Mouse (Mus musculus) inflammation-experienced regulatory T-cells, adult 16 weeks (primary cell): ENCODE results near the gene Phb2. TPM values are rescaled to one million over a fixed set of nuclear protein-coding genes. Genes with fewer than 3 reads are reported as not detected.

ENCODE experiments used
- polyA plus RNA-seq: library from polyadenylated mRNA; unstranded; fragments of 100-300 nt; shearing (Covaris generic); gene quantifications from one replicate; pipeline ENCODE4 v1.2.1, GENCODE M21; 2017

The Phb2 gene
- polyA plus RNA-seq = 205 TPM

DNA sequence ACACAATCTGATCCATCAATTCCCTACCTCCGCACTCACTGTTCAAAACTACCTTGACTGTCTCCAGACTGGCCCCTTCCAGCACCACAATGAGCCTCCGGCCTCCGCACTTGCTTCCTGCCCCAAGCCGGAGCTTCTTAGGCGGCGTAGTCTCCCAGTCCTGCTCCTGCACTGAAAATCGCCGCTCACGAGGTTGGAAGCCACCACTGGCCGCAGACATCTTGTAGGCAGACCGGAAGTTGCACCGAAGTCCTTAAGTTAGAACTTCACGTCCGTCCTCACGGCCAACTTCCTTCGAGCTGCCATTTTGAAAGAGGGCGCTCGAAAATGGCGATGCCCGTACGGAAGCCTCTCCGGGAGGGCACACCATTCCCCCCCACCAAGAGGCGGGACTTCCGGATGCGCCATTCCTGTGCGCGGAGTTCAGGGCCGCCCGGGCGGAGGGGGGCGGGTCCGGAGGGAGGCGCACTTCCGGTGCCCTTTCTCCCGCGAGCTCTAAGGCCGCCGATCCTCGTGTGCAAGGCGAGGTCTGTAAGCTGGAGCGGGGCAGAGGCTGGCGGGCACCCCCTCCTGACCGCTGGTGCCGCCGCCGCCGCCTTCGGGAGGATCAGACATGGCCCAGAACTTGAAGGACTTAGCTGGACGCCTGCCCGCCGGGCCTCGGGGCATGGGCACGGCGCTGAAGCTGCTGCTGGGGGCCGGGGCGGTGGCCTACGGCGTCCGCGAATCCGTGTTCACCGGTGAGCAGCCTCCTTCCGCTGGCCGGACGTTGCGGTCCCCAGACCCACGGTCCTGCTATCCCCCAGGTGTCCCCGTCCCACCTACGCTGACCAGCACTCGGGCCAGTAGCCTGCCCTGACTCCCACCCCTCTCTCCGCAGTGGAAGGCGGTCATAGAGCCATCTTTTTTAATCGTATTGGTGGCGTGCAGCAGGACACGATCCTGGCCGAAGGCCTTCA, at the start of gene Phb2, which contains the start of gene Emg1:
Phb2 (plus strand) TSS at position 513 of the 959 bp plus-strand sequence.
Emg1 (minus strand) TSS at position 355 of the 959 bp plus-strand sequence.

DNA sequence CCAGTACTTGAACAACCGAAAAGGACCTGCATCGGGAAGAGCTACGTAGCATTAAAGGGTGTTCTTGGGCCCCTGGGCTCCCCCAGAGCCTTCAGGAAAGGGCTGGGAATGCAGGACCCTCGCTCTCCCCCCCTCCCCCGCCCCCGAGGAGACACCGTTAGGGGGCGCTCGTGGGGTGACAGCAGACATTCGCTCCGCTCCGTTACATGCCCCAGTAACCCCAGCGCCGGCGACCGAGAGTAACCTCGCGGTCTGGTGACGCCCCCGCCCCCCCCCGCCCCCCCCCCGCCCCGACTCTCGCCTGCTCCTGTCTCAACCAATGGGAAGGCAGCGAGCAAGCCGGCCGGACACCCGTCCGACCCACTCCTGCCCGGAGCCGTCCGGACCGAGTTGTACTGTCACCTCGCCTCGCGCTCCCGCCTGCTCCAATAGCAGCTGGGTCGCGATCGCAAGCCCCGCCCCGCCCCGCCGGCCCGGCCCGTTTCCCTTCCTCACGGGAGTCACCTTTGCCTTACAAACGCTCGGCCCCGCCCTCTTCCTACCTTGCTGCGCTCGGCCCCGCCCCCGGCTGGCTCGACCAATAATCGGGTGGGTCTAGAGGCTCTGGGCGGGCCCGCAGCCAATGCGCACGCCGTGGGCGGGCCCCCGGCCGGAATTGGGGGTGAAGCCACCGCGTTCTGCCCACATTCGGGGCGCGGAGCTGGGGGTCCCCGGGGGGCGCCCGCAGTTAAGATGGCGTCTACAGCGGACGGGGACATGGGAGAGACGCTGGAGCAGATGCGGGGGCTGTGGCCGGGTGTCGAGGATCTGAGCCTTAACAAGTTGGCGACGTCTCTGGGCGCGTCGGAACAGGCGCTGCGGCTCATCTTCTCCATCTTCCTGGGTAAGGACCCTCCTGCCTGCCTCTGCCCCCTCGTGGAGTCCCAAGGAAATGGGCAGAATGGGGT, 49.4 kb upstream of the Phb2 start, which contains the start of gene Lpcat3:
Lpcat3 (plus strand) TSS at position 551 of the 947 bp plus-strand sequence.

DNA sequence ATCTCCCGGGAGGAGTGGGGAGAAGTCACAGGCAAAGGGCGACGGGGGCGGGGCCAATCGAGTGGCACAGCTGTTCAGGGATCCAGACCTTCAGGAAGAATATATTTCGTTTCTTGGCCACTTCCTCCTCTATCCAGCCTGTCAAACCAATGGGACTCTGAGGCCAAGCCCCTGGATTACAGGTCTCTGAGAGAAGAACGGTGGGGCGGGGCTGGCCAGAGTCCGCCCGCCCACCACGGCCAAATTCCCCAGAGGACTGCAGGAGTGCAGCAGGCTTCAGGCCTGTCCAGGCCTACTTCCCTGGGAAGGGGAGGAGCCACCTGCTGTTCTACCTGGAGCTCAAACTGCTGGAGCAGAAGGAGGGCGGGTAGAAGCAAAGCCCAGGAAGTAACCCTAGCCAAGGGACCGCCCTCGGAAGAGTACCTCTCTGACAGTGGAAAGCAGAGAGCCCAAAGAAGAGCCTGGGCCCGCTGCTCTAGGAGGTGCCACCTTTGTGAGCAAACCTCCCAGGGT, 26.4 kb downstream of the Phb2 start, which contains the start of gene Ptpn6:
Ptpn6 (minus strand) TSS at position 204 of the 513 bp plus-strand sequence.

DNA sequence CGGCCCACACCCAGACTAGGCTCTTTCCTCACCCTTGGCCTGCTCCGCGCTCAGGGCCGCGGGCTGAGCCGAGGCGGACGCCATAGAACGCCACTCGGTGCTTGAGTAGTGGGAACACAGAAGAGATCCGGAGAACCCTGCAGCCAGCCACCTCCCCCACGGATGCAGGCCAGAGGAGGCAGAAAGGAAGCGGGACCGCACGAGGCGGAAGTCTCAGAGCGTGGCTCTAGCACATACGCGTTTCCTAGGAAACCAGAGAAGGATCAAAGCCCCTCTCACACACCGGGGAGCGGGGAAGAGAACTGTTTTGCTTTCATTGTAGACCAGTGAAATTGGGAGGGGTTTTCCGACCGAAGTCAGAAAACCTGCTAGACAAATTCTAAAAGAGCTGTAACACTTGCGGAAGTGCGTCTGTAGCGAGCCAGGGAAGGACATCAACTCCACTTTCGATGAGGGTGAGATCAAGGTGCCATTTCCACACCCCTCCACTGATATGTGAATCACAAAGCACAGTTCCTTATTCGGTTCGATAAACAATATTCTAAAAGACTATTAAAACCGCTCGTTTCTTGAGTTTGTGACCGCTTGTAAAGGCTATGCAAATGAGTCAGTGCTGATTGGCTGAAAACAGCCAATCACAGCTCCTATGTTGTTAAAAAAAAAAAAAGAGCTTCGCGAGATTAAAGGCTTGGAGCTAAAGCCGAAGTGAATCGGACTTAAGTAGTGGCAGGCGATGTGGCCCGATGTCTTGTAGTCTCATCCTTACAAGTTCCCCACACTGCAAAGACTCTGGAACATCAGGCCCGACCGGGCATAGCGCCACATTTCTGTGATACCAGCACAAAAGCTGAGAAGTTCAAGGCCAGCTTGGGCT, 29.0 kb downstream of the Phb2 start, which contains the start of gene Grcc10:
Grcc10 (minus strand) TSS at position 487 of the 874 bp plus-strand sequence.

DNA sequence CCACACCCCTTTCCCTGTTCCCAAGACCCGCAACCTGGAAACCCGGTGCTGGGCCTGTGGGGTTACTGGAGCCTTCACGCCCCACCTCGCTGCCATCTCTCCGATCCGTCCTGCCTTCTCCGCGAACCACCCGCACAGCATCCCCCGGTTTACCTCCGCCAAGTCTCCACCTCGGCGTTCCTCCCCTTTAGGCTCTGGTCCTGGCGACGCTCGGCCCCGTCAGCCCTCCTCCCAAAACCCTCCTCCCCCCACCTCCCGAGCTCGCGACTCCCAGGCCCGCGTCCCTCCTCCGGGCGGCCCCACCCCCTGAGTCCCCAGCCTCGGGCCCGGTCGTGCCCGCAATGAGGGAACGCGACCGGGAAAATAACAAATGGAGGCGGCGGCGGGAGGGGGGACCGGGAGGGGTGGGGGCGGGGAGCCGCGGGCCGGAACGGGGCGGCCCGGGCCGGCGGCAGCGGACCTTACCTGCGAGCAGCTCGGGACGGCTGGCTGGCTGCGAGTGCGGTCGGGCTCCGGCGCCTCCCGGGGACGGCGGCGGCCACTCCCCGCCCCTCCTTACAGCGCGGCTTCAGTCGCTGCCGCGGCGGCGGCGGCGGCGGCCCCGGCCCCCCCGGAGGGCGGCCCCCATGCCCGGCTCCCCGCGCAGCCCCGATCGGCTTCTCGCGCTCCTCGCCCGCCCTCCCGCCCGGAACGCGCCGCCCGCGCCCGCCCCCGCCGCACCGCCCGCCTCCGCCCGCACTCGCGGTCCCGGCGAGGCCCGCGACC, 43.9 kb downstream of the Phb2 start, which contains the start of the genes Gm45234 and Atn1:
Gm45234 (minus strand) TSS at position 191 of the 765 bp plus-strand sequence.
Atn1 (minus strand) TSS at position 694 of the 765 bp plus-strand sequence.

Other genes starting within 250 kb of the Phb2 start
- gene Clstn3, start 247.5 kb upstream of the Phb2 start, polyA plus RNA-seq = 0.28 TPM
- not detected for gene C1rl, start 219.2 kb upstream of the Phb2 start, polyA plus RNA-seq
- gene C1ra, start 199.9 kb upstream of the Phb2 start, polyA plus RNA-seq = 0.45 TPM
- gene C1s1, start 170.0 kb upstream of the Phb2 start, polyA plus RNA-seq = not detected
- gene C1rb, start 142.0 kb upstream of the Phb2 start, polyA plus RNA-seq = not detected
- not detected for gene C1s2, start 76.3 kb upstream of the Phb2 start, polyA plus RNA-seq
- 56.7 TPM for gene Lpcat3, start 49.3 kb upstream of the Phb2 start, polyA plus RNA-seq
- 306 TPM for gene Emg1, start 158 bp upstream of the Phb2 start, polyA plus RNA-seq
- gene Ptpn6, start 26.4 kb downstream of the Phb2 start, polyA plus RNA-seq = 376 TPM
- gene Grcc10, start 29.0 kb downstream of the Phb2 start, polyA plus RNA-seq = 525 TPM
- not detected for gene Gm45234, start 43.7 kb downstream of the Phb2 start, polyA plus RNA-seq
- 2.9 TPM for gene Atn1, start 44.2 kb downstream of the Phb2 start, polyA plus RNA-seq
- gene Eno2, start 57.3 kb downstream of the Phb2 start, polyA plus RNA-seq = 8.5 TPM
- 2.4 TPM for gene Lrrc23, start 67.4 kb downstream of the Phb2 start, polyA plus RNA-seq
- 8.8 TPM for gene Spsb2, start 96.3 kb downstream of the Phb2 start, polyA plus RNA-seq
- gene Tpi1, start 102.0 kb downstream of the Phb2 start, polyA plus RNA-seq = 134 TPM
- 143 TPM for gene Usp5, start 117.1 kb downstream of the Phb2 start, polyA plus RNA-seq
- gene Cdca3, start 117.2 kb downstream of the Phb2 start, polyA plus RNA-seq = 8.5 TPM
- gene Gnb3, start 127.9 kb downstream of the Phb2 start, polyA plus RNA-seq = not detected
- gene P3h3, start 145.4 kb downstream of the Phb2 start, polyA plus RNA-seq = not detected
- gene Gpr162, start 151.6 kb downstream of the Phb2 start, polyA plus RNA-seq = 0.39 TPM
- gene Cd4, start 175.9 kb downstream of the Phb2 start, polyA plus RNA-seq = 304 TPM
- 5.8 TPM for gene Lag3, start 199.4 kb downstream of the Phb2 start, polyA plus RNA-seq
- gene Ptms, start 207.8 kb downstream of the Phb2 start, polyA plus RNA-seq = 11.1 TPM
- 189 TPM for gene Mlf2, start 219.1 kb downstream of the Phb2 start, polyA plus RNA-seq